Mouse (Mus musculus): ENCODE data around the gene Cxcr4. TPM values are rescaled to one million over a fixed set of nuclear protein-coding genes. Genes with fewer than 3 reads are reported as not detected.

Cxcr4 gene
- polyA plus RNA-seq, 1 experiment from 2014 or later: 2.1 TPM

DNA sequence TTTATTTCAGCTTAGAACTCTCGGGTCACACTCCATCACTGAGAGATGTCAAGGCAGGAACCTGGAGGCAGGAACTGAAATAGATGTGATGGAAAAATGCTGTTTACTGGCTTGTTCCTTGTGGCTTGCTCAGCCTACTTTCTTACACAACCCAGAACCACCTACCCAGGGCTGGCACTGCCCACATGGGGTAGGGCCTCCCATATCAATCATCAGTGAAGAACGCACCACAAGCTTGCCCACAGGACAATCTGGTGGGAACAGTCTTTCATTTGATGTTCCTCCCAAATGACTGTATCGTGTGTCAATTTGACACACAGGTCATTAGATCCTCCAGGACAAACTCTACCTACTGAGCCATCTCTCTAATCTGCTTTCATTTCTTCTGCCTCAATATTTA is 28.2 kb downstream of the Cxcr4 start:
- Histone ChIP-seq H3K27ac (replicated peaks) (no peak overlapping the region), H3K4me2 (no peak overlapping the region), H3K9me3 (replicated peaks) (no peaks in the 10 kb centered on the region), H3K27me3 (no peaks in the 10 kb centered on the region), H3K9ac (no peak overlapping the region), H3K4me1 (replicated peaks) (peaks cover 23% of the 10 kb centered on the region), H3K36me3 (replicated peaks) (no peaks in the 10 kb centered on the region), H3K4me3 (replicated peaks) (no peak overlapping the region)
- WGBS (ENCODE audit: insufficient replicate concordance): 49% methylated on average over 3 of the region's 3 CpGs
- no peak for ATAC-seq (ENCODE audit: insufficient read depth)

DNA sequence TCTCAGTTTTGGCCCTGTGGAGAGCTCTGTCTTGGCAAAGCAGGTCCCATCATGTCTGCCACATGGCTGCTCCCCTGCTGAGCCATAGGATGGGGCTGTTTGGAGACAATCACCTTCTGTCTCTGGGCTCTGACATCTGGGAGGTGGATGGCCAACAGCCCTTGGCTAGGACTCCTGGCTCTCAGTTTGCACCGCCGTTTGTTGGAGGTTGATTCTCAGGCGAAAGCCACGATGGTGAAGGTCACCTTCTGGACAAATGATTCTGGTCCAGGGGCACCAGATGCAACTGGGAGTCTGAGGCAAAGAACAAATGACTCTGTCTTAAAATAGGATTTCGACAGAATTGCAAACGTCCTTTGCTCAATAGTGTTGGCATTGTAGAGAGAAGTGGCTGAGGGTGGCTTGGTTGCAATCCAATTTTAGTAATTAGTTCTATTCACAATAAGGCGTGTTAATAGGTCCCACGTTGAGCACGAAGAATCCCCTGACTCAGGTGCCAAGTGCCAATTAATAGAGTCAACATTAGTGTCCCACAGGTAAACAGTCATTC is 30.7 kb downstream of the Cxcr4 start:
- peaks cover 23% of the 10 kb centered on the region for H3K4me1 ChIP-seq (replicated peaks)
- H3K9me3 ChIP-seq (replicated peaks): no peaks in the 10 kb centered on the region
- peak overlapping the region; percentile 55 for H3K4me2 ChIP-seq
- WGBS (ENCODE audit: insufficient replicate concordance): 64% methylated on average over 9 of the region's 9 CpGs
- no peaks in the 10 kb centered on the region for H3K36me3 ChIP-seq (replicated peaks)
- peak overlapping the region; percentile 79 for H3K27ac ChIP-seq (replicated peaks)
- no peaks in the 10 kb centered on the region for H3K27me3 ChIP-seq
- peak overlapping the region; percentile 17; the same call in 1 of the 2 replicates for H3K4me3 ChIP-seq (replicated peaks)
- ATAC-seq (ENCODE audit: insufficient read depth): no peak
- 0 out of 2 replicates have a peak overlapping the region, but pooled peaks have one; percentile 16 for H3K9ac ChIP-seq

DNA sequence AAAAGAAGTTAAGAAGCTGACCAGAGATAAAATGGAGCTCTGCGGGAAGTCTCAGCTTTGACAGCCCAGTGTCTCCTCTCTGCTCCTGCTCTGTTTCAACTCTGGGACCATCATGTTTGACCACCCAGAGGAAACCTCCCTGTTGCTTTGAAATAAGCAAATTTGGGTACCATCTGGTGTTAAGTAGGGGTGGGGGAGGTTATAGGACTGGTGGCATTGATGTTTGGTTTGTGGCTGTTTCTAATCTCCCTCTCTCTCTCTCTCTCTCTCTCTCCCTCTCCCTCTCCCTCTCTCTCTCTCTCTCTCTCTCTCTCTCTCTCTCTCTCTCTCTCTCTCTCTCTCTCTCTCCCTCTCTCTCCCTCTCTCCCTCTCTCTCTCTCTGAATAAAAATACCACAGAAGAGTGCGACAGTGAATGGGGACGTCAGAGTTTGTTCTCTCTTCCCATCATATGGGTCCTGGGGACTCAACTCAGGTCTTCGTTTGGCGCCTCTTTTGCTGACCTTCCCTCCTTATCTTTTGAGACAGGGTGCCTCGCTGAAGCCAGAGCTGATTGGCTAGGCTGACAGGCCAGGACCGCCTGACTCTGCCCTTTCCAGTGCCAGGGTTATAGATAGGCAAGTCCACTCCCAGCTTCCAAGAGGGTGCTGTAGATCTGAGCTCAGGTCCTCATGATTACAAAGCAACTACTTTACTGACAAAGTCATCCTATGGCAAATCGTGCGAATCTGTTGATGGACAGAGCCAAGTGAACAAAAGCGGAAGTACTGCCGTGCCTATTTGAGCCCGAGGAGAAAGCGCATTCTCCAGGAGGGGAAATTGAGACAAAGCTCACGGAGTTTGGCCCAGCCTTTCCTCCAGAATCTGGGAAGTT is 31.4 kb downstream of the Cxcr4 start:
- Histone ChIP-seq H3K4me1 (replicated peaks) (peaks cover 23% of the 10 kb centered on the region), H3K4me2 (peak overlapping the region; percentile 55)
- WGBS (ENCODE audit: insufficient replicate concordance): 33% methylated on average over 14 of the region's 14 CpGs

DNA sequence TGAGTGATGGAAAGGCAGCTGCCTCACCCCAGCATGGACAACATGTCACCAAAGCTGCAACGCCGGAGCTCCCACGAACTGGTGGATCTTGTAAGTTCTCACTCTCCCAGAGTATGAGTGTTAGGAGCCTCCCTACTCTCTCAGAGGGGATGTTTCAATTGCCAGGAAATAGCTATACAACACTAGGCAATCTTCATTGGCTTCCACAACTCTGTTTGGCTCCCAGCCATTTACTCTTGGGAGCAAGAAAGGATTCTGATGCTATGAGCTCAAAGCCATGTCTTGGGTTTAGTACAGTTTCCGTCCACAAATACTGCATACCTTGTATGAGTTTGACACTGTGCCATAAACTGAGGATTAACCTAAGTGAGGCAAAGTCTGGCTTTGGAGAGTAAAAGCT is 34.1 kb downstream of the Cxcr4 start:
- Histone ChIP-seq H3K4me3 (replicated peaks) (no peak overlapping the region), H3K27me3 (no peaks in the 10 kb centered on the region), H3K4me1 (replicated peaks) (peaks cover 23% of the 10 kb centered on the region), H3K4me2 (no peak overlapping the region), H3K9ac (no peak overlapping the region), H3K27ac (replicated peaks) (no peak overlapping the region), H3K36me3 (replicated peaks) (no peaks in the 10 kb centered on the region), H3K9me3 (replicated peaks) (no peaks in the 10 kb centered on the region)
- ATAC-seq (ENCODE audit: insufficient read depth): no peak
- WGBS (ENCODE audit: insufficient replicate concordance): 71% methylated on average over 4 of the region's 4 CpGs

More for the DNA sequence above, 31.4 kb downstream of the Cxcr4 start:
- Histone ChIP-seq H3K36me3 (replicated peaks) (no peaks in the 10 kb centered on the region), H3K9me3 (replicated peaks) (no peaks in the 10 kb centered on the region), H3K27ac (replicated peaks) (peak overlapping the region; percentile 79), H3K9ac (0 out of 2 replicates have a peak overlapping the region, but pooled peaks have one; percentile 16), H3K4me3 (replicated peaks) (peak overlapping the region; percentile 17; the same call in 1 of the 2 replicates), H3K27me3 (no peaks in the 10 kb centered on the region)
- ATAC-seq (ENCODE audit: insufficient read depth): peak; percentile 99

DNA sequence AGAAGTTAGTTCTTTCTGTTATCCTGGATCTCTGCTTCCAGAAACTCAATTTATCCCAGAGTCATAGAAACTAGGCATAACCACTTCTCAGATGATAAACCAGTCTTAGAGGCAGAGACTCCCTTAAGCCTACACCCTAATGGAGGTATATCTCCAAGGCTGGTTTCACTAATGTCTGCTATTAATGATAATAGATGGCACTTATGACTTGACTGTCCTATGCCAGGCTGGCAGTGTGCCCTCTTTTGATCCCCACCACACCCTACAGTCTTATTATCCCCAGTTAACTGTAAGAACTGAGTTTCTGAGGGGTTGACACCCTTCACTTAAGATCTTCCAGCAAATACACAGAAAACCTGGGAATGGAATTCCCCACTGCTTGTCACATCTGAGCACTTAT is 39.5 kb downstream of the Cxcr4 start:
- Histone ChIP-seq H3K9me3 (replicated peaks) (no peaks in the 10 kb centered on the region), H3K4me2 (no peak overlapping the region), H3K4me1 (replicated peaks) (no peaks in the 10 kb centered on the region), H3K4me3 (replicated peaks) (no peak overlapping the region), H3K27ac (replicated peaks) (no peak overlapping the region), H3K9ac (no peak overlapping the region), H3K27me3 (no peaks in the 10 kb centered on the region), H3K36me3 (replicated peaks) (no peaks in the 10 kb centered on the region)
- no peak for ATAC-seq (ENCODE audit: insufficient read depth)

DNA sequence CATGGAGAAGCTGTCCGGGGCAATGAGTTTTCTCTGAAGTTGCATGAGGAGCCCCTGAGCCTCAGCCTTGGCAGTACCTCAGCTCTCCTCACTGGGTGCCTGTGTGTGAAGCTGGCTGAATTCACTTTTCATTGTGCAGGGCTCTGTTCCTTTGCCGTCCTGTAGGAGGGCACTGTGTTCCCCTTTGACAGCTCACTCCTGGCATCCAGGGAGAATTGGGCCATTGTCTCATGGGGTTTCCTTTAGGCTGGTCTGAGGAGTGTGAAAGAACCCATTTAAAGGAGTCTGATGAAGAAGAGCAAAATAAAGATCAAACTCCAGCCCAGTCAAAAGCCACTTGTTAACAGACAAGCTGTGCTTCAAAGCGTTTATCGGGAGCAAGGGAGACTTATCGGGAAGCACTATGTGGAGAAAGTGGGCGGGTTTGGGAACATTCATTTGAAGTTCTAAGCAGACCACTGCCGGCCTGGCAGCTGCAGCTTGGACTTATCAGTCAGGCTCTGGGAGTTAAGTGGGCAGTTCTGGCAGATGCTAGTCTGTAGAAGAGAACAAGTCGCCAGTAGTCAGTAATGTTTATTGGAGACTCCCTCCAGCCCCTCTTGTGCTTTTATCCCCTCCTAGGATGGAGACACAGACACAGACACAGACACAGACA is 40.2 kb downstream of the Cxcr4 start:
- no peaks in the 10 kb centered on the region for H3K4me1 ChIP-seq (replicated peaks)
- WGBS (ENCODE audit: insufficient replicate concordance): 37% methylated on average over 8 of the region's 8 CpGs

DNA sequence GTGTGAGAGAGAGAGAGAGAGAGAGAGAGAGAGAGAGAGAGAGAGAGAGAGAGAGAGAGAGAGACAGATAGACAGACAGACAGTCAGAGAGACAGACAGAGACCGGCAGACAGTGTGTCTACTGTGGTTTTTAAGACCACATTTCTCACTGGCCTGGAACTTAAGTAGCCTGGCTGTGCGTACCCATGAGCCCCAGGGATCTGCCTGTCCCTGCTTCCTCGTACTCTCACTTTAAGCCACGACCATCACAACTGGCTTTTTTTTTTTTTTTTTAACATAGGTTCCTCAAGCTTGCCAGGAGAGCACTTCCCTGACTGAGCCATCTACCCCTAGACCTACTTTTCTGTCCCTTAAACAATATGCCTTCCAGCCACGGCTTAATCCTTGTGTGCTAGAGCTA is 42.7 kb downstream of the Cxcr4 start:
- Histone ChIP-seq H3K9ac (no peak overlapping the region), H3K9me3 (replicated peaks) (no peaks in the 10 kb centered on the region), H3K4me2 (no peak overlapping the region), H3K4me3 (replicated peaks) (no peak overlapping the region), H3K27ac (replicated peaks) (no peak overlapping the region), H3K36me3 (replicated peaks) (no peaks in the 10 kb centered on the region), H3K27me3 (no peaks in the 10 kb centered on the region), H3K4me1 (replicated peaks) (no peaks in the 10 kb centered on the region)
- 29% methylated on average over 5 of the region's 5 CpGs for WGBS (ENCODE audit: insufficient replicate concordance)
- no peak for ATAC-seq (ENCODE audit: insufficient read depth)

More for the DNA sequence above, 40.2 kb downstream of the Cxcr4 start:
- Histone ChIP-seq H3K9me3 (replicated peaks) (no peaks in the 10 kb centered on the region), H3K4me2 (no peak overlapping the region), H3K4me3 (replicated peaks) (no peak overlapping the region), H3K36me3 (replicated peaks) (no peaks in the 10 kb centered on the region), H3K9ac (no peak overlapping the region), H3K27me3 (no peaks in the 10 kb centered on the region), H3K27ac (replicated peaks) (no peak overlapping the region)
- ATAC-seq (ENCODE audit: insufficient read depth): no peak

DNA sequence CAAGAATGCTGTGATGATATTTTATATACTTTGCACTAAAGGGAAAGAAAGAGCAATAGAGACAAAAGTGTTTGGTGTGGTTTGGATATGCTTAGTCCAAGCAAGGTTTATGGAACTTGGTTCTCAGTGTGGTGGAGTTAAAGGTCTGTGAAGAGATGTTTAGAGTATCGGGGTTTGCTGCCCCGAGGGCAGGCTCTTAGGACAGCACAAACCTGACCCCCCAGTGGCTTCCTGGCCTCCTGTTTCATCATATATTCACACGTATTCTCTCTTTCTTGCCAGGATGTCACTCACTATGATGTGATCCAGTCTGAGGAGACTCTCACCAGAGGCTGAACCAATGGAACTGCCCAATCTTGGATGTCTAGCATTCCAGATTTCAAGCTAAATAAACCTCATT is 43.1 kb downstream of the Cxcr4 start:
- H3K36me3 ChIP-seq (replicated peaks): no peaks in the 10 kb centered on the region
- no peak overlapping the region for H3K4me3 ChIP-seq (replicated peaks)
- 43% methylated on average over 3 of the region's 3 CpGs for WGBS (ENCODE audit: insufficient replicate concordance)
- no peak for ATAC-seq (ENCODE audit: insufficient read depth)
- H3K27me3 ChIP-seq: no peaks in the 10 kb centered on the region
- H3K4me2 ChIP-seq: no peak overlapping the region
- no peak overlapping the region for H3K9ac ChIP-seq
- H3K27ac ChIP-seq (replicated peaks): no peak overlapping the region
- no peaks in the 10 kb centered on the region for H3K4me1 ChIP-seq (replicated peaks)
- no peaks in the 10 kb centered on the region for H3K9me3 ChIP-seq (replicated peaks)

DNA sequence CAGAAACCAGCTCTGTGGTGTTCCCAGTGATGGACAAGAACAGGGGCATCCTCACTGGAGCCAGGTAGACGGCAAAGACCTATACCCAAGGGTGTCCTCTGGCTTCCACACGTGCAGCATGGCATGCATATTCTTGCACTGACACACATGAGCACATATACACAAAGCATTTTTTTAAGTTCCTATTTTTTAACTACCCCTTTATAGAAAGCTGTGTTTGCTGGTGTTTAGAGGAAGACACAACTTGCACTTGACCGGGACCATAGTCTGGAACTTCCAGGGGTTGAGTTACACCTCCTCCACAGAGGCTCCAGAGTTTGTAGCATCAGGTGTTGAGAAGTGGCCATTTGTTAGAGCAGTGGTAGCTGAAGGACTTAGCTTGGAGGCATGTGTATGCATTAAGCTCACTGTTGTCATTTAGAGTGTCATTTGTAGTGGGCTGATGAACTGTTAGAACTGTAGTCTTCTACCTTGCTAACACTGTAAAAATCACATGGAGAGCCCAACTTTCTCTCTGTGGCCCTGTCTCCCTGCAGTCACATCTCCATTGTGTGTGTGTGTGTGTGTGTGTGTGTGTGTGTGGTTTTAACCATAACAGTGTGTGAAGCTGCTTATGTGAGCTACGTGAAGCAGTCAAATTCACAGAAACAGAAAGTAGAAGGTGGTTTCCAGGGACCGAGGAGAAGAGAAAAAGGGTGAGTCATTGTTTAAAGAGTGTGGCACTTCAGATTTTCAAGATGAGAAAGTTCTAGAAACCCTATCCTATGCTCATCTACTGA is 43.7 kb downstream of the Cxcr4 start:
- Histone ChIP-seq H3K27ac (replicated peaks) (no peak overlapping the region), H3K4me1 (replicated peaks) (no peaks in the 10 kb centered on the region), H3K4me2 (no peak overlapping the region), H3K36me3 (replicated peaks) (no peaks in the 10 kb centered on the region), H3K4me3 (replicated peaks) (no peak overlapping the region), H3K9me3 (replicated peaks) (no peaks in the 10 kb centered on the region), H3K9ac (no peak overlapping the region), H3K27me3 (no peaks in the 10 kb centered on the region)
- no peak for ATAC-seq (ENCODE audit: insufficient read depth)
- 37% methylated on average over 5 of the region's 5 CpGs for WGBS (ENCODE audit: insufficient replicate concordance)

DNA sequence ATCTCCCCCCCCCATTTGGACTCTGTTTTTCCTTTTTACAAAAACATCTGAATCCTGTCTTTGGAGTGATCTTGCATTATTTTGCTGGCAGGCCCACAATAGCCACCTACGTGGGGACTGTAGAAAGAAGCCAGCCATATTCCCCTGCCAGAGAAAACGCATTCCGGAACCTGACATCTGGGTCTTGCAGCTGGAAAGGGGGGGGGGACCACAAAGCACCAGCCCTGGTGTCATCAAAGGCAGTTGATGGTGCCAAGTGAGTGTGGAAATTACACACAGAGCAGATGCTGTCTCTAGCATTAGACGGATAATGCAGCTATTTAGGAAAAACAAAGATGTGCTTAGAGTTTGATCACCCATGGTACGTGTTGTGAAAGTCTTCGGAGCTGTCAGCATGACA is 46.4 kb downstream of the Cxcr4 start:
- Histone ChIP-seq H3K27ac (replicated peaks) (no peak overlapping the region), H3K4me3 (replicated peaks) (no peak overlapping the region), H3K4me1 (replicated peaks) (no peaks in the 10 kb centered on the region), H3K4me2 (no peak overlapping the region), H3K9me3 (replicated peaks) (no peaks in the 10 kb centered on the region), H3K36me3 (replicated peaks) (no peaks in the 10 kb centered on the region), H3K9ac (no peak overlapping the region), H3K27me3 (no peaks in the 10 kb centered on the region)
- no peak for ATAC-seq (ENCODE audit: insufficient read depth)
- 73% methylated on average over 6 of the region's 6 CpGs for WGBS (ENCODE audit: insufficient replicate concordance)

DNA sequence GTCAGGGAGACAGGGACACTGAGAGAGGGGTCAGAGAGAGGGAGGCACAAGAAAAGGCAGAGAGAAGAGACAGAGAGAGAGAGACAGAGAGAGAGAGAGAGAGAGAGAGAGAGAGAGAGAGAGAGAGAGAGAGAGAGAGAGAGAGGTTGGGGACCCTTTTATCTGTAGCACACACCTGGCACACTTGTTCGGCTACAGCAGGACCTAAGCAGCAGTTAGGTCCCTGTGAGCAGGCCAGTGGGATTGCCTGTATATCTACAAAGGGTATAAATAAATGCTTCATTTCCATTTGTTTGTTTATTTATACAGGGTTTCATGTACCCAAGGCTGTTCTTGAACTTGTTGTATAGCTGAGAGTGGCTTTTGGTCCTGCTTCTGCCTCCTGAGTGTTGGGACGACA is 49.0 kb downstream of the Cxcr4 start:
- WGBS (ENCODE audit: insufficient replicate concordance): 60% methylated on average over 2 of the region's 2 CpGs
- no peaks in the 10 kb centered on the region for H3K4me1 ChIP-seq (replicated peaks)
- no peak overlapping the region for H3K27ac ChIP-seq (replicated peaks)
- no peaks in the 10 kb centered on the region for H3K36me3 ChIP-seq (replicated peaks)
- no peak overlapping the region for H3K4me2 ChIP-seq
- no peak overlapping the region for H3K4me3 ChIP-seq (replicated peaks)
- no peaks in the 10 kb centered on the region for H3K27me3 ChIP-seq
- no peak for ATAC-seq (ENCODE audit: insufficient read depth)
- no peak overlapping the region for H3K9ac ChIP-seq
- H3K9me3 ChIP-seq (replicated peaks): no peaks in the 10 kb centered on the region

All from liver, embryonic 15.5 days (tissue).